ENCODE assay signal across 16 mouse cellular contexts in genomic region chr14:107499563-107499962, GRCm38 (mm10).
"Had no signal": no experiment of that assay in that cellular context is flagged by ENCODE, and none has a peak within 500 bp of the region (broad histone marks: within the 10 kb centered on the region; RNA-seq: fewer than 3 reads in every experiment).

No protein-coding gene starts in this region.

- H3K27me3 ChIP-seq: neural tube, embryonic 13.5 days; neural tube, embryonic 15.5 days; stomach, embryonic 15.5 days had no signal

- DNase-seq: retina, postnatal 1 day; right cerebral cortex, adult 18-20 months; right cerebral cortex, postnatal 14 days; right cerebral cortex, postnatal 25 days; right cerebral cortex, postnatal 4 days; spleen, adult 18-20 months; thymus, adult 18-20 months; thymus, adult 2 months; thymus, postnatal 14 days; thymus, postnatal 25 days; thymus, postnatal 36 days; thymus, postnatal 4 days had no signal

- H3K9me3 ChIP-seq: neural tube, embryonic 13.5 days; neural tube, embryonic 15.5 days; stomach, embryonic 15.5 days had no signal

- H3K27ac ChIP-seq: neural tube, embryonic 13.5 days; neural tube, embryonic 15.5 days; stomach, embryonic 15.5 days; stomach, postnatal 0 days had no signal

- H3K4me3 ChIP-seq: neural tube, embryonic 13.5 days; neural tube, embryonic 15.5 days; stomach, embryonic 15.5 days had no signal

- H3K36me3 ChIP-seq: neural tube, embryonic 13.5 days; neural tube, embryonic 15.5 days; stomach, embryonic 15.5 days had no signal

- H3K4me1 ChIP-seq: neural tube, embryonic 13.5 days; neural tube, embryonic 15.5 days; stomach, embryonic 15.5 days had no signal

- H3K4me2 ChIP-seq: neural tube, embryonic 13.5 days; neural tube, embryonic 15.5 days; stomach, embryonic 15.5 days had no signal

- H3K9ac ChIP-seq: neural tube, embryonic 13.5 days; neural tube, embryonic 15.5 days; stomach, embryonic 15.5 days had no signal
